Mouse (Mus musculus) cerebellum, adult 2 months (tissue): Measurements from ENCODE around the gene Amdhd1. TPM values are rescaled to one million over a fixed set of nuclear protein-coding genes. Genes with fewer than 3 reads are reported as not detected.

ENCODE experiments used
- DNase-seq, 2 experiments: peaks; one replicate each; pipeline ENCODE4 v3.0.0; 2021
- H3K27ac ChIP-seq: fragments of 200-500 bp; 2 replicates; pipeline ENCODE4 v1.5.1; 2012; ENCODE audit warnings: low read length, control low read depth, inconsistent platforms; ENCODE audit not compliant: insufficient read depth
- H3K27me3 ChIP-seq: fragments of 200-500 bp; 2 replicates; pipeline ENCODE4 v1.6.1; 2012; ENCODE audit warnings: inconsistent platforms, mild to moderate bottlenecking, low read length, moderate library complexity; ENCODE audit not compliant: control insufficient read depth, insufficient read depth
- H3K4me1 ChIP-seq: fragments of 200-500 bp; 2 replicates; pipeline ENCODE4 v1.6.1; 2011; ENCODE audit warnings: low read length; ENCODE audit not compliant: control insufficient read depth, insufficient read depth
- H3K4me3 ChIP-seq: fragments of 200-500 bp; replicated peaks from 2 replicates; pipeline ENCODE3; 2011; ENCODE audit warnings: mild to moderate bottlenecking, low read depth, low read length, control low read depth; ENCODE audit not compliant: insufficient read depth
- CTCF ChIP-seq: fragments of 200-500 bp; IDR thresholded peaks from 2 replicates; pipeline ENCODE4 v1.5.1; 2011; ENCODE audit warnings: low read depth, mild to moderate bottlenecking, control low read depth, low read length, moderate library complexity, borderline replicate concordance; ENCODE audit not compliant: insufficient read depth
- POLR2A ChIP-seq: fragments of 200-500 bp; IDR thresholded peaks from 2 replicates; pipeline ENCODE4 v1.6.1; 2011; ENCODE audit warnings: low read length, control low read depth, borderline replicate concordance; ENCODE audit not compliant: insufficient read depth
- whole genome bisulfite sequencing: fragments of 180-500 bp; shearing (Covaris S2); methylation state at CpG from one replicate; pipeline ENCODE4 v1.1.7; 2018; 5-methylcytosine and 5-hydroxymethylcytosine counted together
- polyA plus RNA-seq: library from polyadenylated mRNA; depleted of rRNA; stranded (reverse); fragments of >200 nt; gene quantifications from 2 replicates; pipeline ENCODE4 v1.2.3, GENCODE M21; 2012

Amdhd1 gene
- polyA plus RNA-seq, 1 experiment = not detected

DNA sequence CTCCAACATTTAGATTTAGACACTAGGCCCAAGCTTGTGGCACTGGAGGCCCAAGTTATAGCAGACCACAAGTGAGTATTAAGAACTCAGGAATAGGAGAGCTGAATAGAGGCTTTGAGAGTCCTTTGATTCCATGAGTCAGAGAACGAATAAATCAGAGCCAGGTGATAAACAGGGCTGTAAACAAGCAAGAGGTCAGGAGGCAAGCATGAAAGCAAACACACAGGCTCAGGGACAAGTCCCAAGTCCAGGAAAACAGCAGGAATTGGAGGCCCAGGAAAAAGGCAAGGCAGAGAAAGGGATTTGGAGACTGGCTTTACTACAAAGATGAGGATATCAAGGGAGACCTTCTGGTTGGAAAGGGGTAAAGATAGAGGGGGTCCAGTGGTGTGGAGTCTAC is 14.5 kb downstream of the Amdhd1 start:
- no peak overlapping the region for H3K4me3 ChIP-seq
- 82% methylated on average over 1 of the region's 1 CpGs for WGBS
- no peaks in the 10 kb centered on the region for H3K27me3 ChIP-seq

GRCm38 (mm10) chr10:93520994-93521393 is 18.8 kb downstream of the Amdhd1 start:
- WGBS = 42% methylated on average over 4 of the region's 4 CpGs
- Histone ChIP-seq H3K4me1 (peaks cover 3% of the 10 kb centered on the region; the same call in 1 of the 2 replicates), H3K27me3 (no peaks in the 10 kb centered on the region), H3K27ac (no peak overlapping the region), H3K4me3 (no peak overlapping the region)
- DNase-seq = no peak
- TF ChIP-seq POLR2A = no peak
- no peak for TF ChIP-seq CTCF

More for the DNA sequence above, 14.5 kb downstream of the Amdhd1 start:
- DNase-seq = no peak
- Histone ChIP-seq H3K4me1 (peaks cover 3% of the 10 kb centered on the region; the same call in 1 of the 2 replicates), H3K27ac (no peak overlapping the region)
- TF ChIP-seq POLR2A (no peak), CTCF (no peak)

GRCm38 (mm10) chr10:93519756-93520155 is 20.1 kb downstream of the Amdhd1 start:
- H3K27me3 ChIP-seq = no peaks in the 10 kb centered on the region
- TF ChIP-seq CTCF (no peak), POLR2A (no peak)
- peak; percentile 67 to 82 for DNase-seq

GRCm38 (mm10) chr10:93519159-93519558 is 20.7 kb downstream of the Amdhd1 start:
- TF ChIP-seq CTCF (no peak), POLR2A (no peak)
- H3K4me1 ChIP-seq = peaks cover 3% of the 10 kb centered on the region; the same call in 1 of the 2 replicates
- DNase-seq = no peak
- H3K27ac ChIP-seq = no peak overlapping the region
- no peaks in the 10 kb centered on the region for H3K27me3 ChIP-seq
- no peak overlapping the region for H3K4me3 ChIP-seq
- WGBS = 95% methylated on average over 8 of the region's 8 CpGs

More at GRCm38 (mm10) chr10:93519756-93520155, 20.1 kb downstream of the Amdhd1 start:
- Histone ChIP-seq H3K27ac (no peak overlapping the region), H3K4me3 (no peak overlapping the region), H3K4me1 (peaks cover 3% of the 10 kb centered on the region; the same call in 1 of the 2 replicates)
- 17% methylated on average over 5 of the region's 5 CpGs for WGBS

DNA sequence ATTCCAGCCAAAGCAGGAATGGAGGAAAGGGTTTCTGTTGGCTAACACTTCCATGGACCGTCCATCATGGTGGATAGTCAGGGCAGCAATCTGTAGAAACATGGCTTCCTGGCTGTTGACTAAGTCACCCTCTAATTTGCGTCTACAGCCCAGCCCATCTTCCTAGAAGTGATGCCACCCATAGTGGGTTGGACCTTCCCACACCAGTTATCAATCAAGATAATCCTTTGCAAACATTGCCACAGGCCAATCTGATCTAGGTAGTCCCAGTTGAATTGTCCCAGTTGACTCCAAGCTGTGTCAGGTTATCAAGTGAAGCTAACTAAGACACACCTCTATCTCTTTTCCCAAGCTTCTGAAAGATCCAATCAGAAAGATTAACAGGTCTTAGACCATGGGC is 21.2 kb downstream of the Amdhd1 start:
- Histone ChIP-seq H3K27me3 (no peaks in the 10 kb centered on the region), H3K27ac (no peak overlapping the region), H3K4me1 (peaks cover 3% of the 10 kb centered on the region; the same call in 1 of the 2 replicates), H3K4me3 (no peak overlapping the region)
- TF ChIP-seq POLR2A = no peak
- TF ChIP-seq CTCF = no peak
- DNase-seq = no peak
- 96% methylated on average over 2 of the region's 2 CpGs for WGBS

DNA sequence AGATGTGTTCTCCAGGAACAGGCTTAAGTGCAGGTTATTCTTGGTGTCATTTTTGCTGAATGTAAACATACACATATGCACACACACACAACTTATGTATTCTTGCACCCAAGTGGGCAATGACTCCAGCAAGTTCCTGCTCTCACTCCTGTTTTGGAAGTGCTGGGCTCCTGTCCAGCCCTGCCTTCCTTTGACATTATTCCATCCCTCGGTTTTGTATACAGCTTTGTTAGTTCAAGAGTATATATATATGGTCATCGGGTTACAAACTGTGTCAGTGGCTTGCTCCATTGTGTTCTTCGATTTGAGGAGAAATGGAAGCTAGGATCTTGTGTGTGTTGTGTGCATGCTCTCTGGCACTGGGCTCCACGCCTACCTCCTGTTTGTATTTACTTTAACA is 21.6 kb downstream of the Amdhd1 start:
- DNase-seq = no peak
- WGBS = 86% methylated on average over 4 of the region's 4 CpGs
- H3K27me3 ChIP-seq = no peaks in the 10 kb centered on the region

DNA sequence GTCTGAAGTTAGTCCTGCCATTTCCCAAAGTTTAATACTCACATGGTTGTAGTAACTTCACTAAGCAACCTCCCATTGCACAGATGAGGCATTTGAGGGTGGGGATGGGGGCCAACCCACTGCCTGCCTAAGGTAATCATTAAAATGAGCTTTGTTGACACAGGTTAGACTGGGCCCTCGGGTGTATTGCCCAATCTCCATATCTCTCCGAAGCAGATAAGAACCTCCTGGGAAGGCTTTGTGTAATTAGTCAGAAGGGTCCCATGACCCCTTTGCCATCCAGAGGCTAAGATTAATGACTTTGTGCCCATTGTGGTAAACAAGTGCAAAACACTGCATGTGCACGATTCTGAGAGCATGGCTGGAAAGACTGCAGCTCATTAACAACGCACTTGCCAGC is 22.1 kb downstream of the Amdhd1 start:
- no peaks in the 10 kb centered on the region for H3K27me3 ChIP-seq
- H3K4me1 ChIP-seq = peaks cover 3% of the 10 kb centered on the region; the same call in 1 of the 2 replicates
- DNase-seq = no peak
- no peak overlapping the region for H3K4me3 ChIP-seq
- H3K27ac ChIP-seq = no peak overlapping the region
- TF ChIP-seq POLR2A (no peak), CTCF (no peak)
- 80% methylated on average over 4 of the region's 4 CpGs for WGBS

More for the DNA sequence above, 21.6 kb downstream of the Amdhd1 start:
- H3K4me1 ChIP-seq = peaks cover 3% of the 10 kb centered on the region; the same call in 1 of the 2 replicates
- H3K27ac ChIP-seq = no peak overlapping the region
- no peak overlapping the region for H3K4me3 ChIP-seq
- TF ChIP-seq CTCF (no peak), POLR2A (no peak)

GRCm38 (mm10) chr10:93515927-93516326 is 23.9 kb downstream of the Amdhd1 start:
- no peak for DNase-seq
- Histone ChIP-seq H3K27me3 (no peaks in the 10 kb centered on the region), H3K27ac (no peak overlapping the region), H3K4me1 (peaks cover 3% of the 10 kb centered on the region; the same call in 1 of the 2 replicates), H3K4me3 (no peak overlapping the region)
- TF ChIP-seq POLR2A (no peak), CTCF (no peak)
- WGBS = 87% methylated on average over 12 of the region's 12 CpGs
